Comparison of ENCODE assay signal across 26 mouse cellular contexts in the genomic region with DNA sequence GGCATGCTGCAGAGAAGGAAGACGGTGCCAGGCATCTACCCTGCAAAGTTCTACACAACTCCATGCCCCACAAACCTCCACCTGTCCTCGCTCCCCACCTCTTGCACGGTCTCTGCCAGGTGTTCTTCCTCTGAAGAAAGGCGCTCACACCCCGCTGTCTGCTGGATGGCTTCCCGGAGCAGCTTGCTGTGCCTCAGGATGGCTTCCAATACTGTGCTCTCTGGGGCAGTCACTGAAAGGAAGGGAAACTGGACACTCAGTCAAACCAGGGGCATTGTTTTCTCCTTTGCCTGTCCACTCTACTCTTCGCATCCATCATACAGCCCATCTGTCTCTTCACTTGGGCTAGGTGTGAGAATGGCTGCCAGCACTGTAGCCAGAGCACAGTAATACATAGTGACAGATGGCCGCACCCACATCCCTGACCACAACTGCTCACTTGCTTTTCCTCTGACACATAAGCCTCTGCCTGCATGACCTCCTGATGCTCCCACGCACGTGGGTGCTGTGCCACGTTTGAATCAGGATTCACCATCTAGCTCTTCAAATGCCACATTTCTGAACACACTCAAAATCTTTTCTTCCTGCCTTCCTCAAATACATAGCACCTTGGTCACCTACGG. TPM values are rescaled to one million over a fixed set of nuclear protein-coding genes. Genes with fewer than 3 reads are reported as not detected.
A peak's percentile ranks its signal among the peaks of the same experiment; 100 is the strongest.
DNase-seq lines count a peak whose midpoint lies in the region; ATAC-seq and TF ChIP-seq lines count a peak whose summit lies in the region.
"Had no signal": no experiment of that assay in that cellular context is flagged by ENCODE, and none has a peak within 500 bp of the region (broad histone marks: within the 10 kb centered on the region; RNA-seq: fewer than 3 reads in every experiment).

No protein-coding gene starts in this region.

- no peaks in the 10 kb centered on the region for H3K9me3 ChIP-seq in hindbrain, embryonic 15.5 days
- H3K9me3 ChIP-seq in hindbrain, embryonic 11.5 days (ENCODE audit: control insufficient read depth, low read length), result no peaks in the 10 kb centered on the region
- H3K9me3 ChIP-seq: embryonic facial prominence, embryonic 12.5 days; forebrain, embryonic 13.5 days; G1E; hindbrain, embryonic 12.5 days; limb, embryonic 15.5 days; liver, embryonic 15.5 days; midbrain, embryonic 13.5 days; neural tube, embryonic 13.5 days had no signal

- ATAC-seq in hindbrain, embryonic 15.5 days (ENCODE audit: low FRiP score, low read depth), result peak; percentile 16; the same call in 1 of the 2 replicates
- ATAC-seq in hindbrain, embryonic 11.5 days (ENCODE audit: low FRiP score), result no peak
- ATAC-seq: forebrain, embryonic 13.5 days; intestine, embryonic 16.5 days; midbrain, embryonic 13.5 days had no signal

- intact Hi-C loops in heart, postnatal 25 days (cut with DNase I), result no loop called here

- H3K4me2 ChIP-seq in hindbrain, embryonic 15.5 days, result no peak overlapping the region
- no peak overlapping the region for H3K4me2 ChIP-seq in hindbrain, embryonic 11.5 days (replicated peaks; ENCODE audit: low read depth, low read length)
- H3K4me2 ChIP-seq: embryonic facial prominence, embryonic 12.5 days; forebrain, embryonic 13.5 days; hindbrain, embryonic 12.5 days; limb, embryonic 15.5 days; liver, embryonic 15.5 days; midbrain, embryonic 13.5 days; neural tube, embryonic 13.5 days had no signal

- DNase-seq in hindbrain, embryonic 11.5 days (ENCODE audit: low spot score), result no peak
- peak; percentile 29 to 42 for DNase-seq in right cerebral cortex, adult 2 months (ENCODE audit: low spot score in 2 of 2)
- no peak for DNase-seq in right cerebral cortex, postnatal 14 days
- peak; percentile 91 for DNase-seq in cerebellum, adult 9-10 months
- no peak for DNase-seq in layer of hippocampus, adult 2 months (ENCODE audit: low spot score in 2 of 2)
- no peak for DNase-seq in heart, postnatal 25 days (ENCODE audit: low spot score)
- DNase-seq in adrenal gland, adult 18-20 months (ENCODE audit: low spot score in 2 of 2), result no peak
- DNase-seq: adrenal gland, postnatal 36 days; gastrocnemius, postnatal 10 days; heart, adult 18-20 months; kidney, postnatal 4 days; thymus, postnatal 25 days had no signal

- peaks cover 28% of the 10 kb centered on the region for H3K4me1 ChIP-seq in hindbrain, embryonic 15.5 days (replicated peaks)
- no peaks in the 10 kb centered on the region for H3K4me1 ChIP-seq in hindbrain, embryonic 11.5 days (replicated peaks; ENCODE audit: control insufficient read depth, insufficient read depth, low read length)
- H3K4me1 ChIP-seq: hindbrain, embryonic 12.5 days; limb, embryonic 15.5 days; liver, embryonic 15.5 days had no signal

- peaks cover 3% of the 10 kb centered on the region for H3K36me3 ChIP-seq in hindbrain, embryonic 15.5 days
- H3K36me3 ChIP-seq in hindbrain, embryonic 11.5 days (ENCODE audit: control insufficient read depth, insufficient read depth, low read length), result no peaks in the 10 kb centered on the region

- H3K27me3 ChIP-seq in hindbrain, embryonic 15.5 days, result no peaks in the 10 kb centered on the region
- H3K27me3 ChIP-seq in hindbrain, embryonic 11.5 days (ENCODE audit: control insufficient read depth, insufficient read depth, low read length), result no peaks in the 10 kb centered on the region
- H3K27me3 ChIP-seq: embryonic facial prominence, embryonic 12.5 days; forebrain, embryonic 13.5 days; hindbrain, embryonic 12.5 days; limb, embryonic 15.5 days; liver, embryonic 15.5 days; midbrain, embryonic 13.5 days; neural tube, embryonic 13.5 days had no signal

- no peak for TF ChIP-seq CTCF in layer of hippocampus, adult 2 months (conservative IDR thresholded peaks at IDR 0.05)

- H3K9ac ChIP-seq in hindbrain, embryonic 15.5 days, result no peak overlapping the region
- no peak overlapping the region for H3K9ac ChIP-seq in hindbrain, embryonic 11.5 days (ENCODE audit: low read depth, low read length)
- H3K9ac ChIP-seq: embryonic facial prominence, embryonic 12.5 days; forebrain, embryonic 13.5 days; hindbrain, embryonic 12.5 days; limb, embryonic 15.5 days; liver, embryonic 15.5 days; midbrain, embryonic 13.5 days; neural tube, embryonic 13.5 days had no signal

- H3K4me3 ChIP-seq in hindbrain, embryonic 15.5 days, result no peak overlapping the region
- no peak overlapping the region for H3K4me3 ChIP-seq in hindbrain, embryonic 11.5 days (ENCODE audit: low read depth, low read length)
- no peak overlapping the region for H3K4me3 ChIP-seq in layer of hippocampus, adult 2 months
- H3K4me3 ChIP-seq: embryonic facial prominence, embryonic 12.5 days; erythroblast, embryonic 14.5 days; forebrain, embryonic 13.5 days; hindbrain, embryonic 12.5 days; limb, embryonic 15.5 days; liver, embryonic 15.5 days; midbrain, embryonic 13.5 days; neural tube, embryonic 13.5 days had no signal

- 80% methylated on average over 12 of the region's 12 CpGs for WGBS in hindbrain, embryonic 15.5 days
- 92% methylated on average over 12 of the region's 12 CpGs for WGBS in hindbrain, embryonic 11.5 days

- no peak overlapping the region for H3K27ac ChIP-seq in hindbrain, embryonic 15.5 days (replicated peaks)
- H3K27ac ChIP-seq in hindbrain, embryonic 11.5 days (ENCODE audit: low read depth, low read length), result no peak overlapping the region
- no peak overlapping the region for H3K27ac ChIP-seq in layer of hippocampus, adult 2 months
- H3K27ac ChIP-seq: embryonic facial prominence, embryonic 12.5 days; forebrain, embryonic 13.5 days; hindbrain, embryonic 12.5 days; limb, embryonic 15.5 days; liver, embryonic 15.5 days; macrophage; midbrain, embryonic 13.5 days; neural tube, embryonic 13.5 days had no signal

RNA-seq across cellular contexts. Expression of a gene that starts 41.2 kb away (rescaled TPM):
- 13.9 and 16.5 TPM in 2 replicates for polyA plus RNA-seq in hindbrain, embryonic 15.5 days (2015; fragmentation: Nextera tagmentation; extraction: Ambion mirVana)
- polyA plus RNA-seq in hindbrain, embryonic 11.5 days (2014; fragmentation: Nextera tagmentation; extraction: Ambion mirVana), result 0.99 and 1.2 TPM in 2 replicates
- 1 to 10 TPM; 1.4 to 2.7 TPM for total RNA-seq in layer of hippocampus, adult 2 months (2021)
- not detected for total RNA-seq in heart, postnatal 25 days (2021)
- total RNA-seq in adrenal gland, adult 18-20 months (2021), result under 1 TPM; 0.10 to 0.22 TPM
- polyA plus RNA-seq: G1E; heart, embryonic 16.5 days; lung, embryonic 16.5 days; macrophage had no signal

RNA-seq across cellular contexts. Expression of a gene that starts 50.8 kb away (rescaled TPM):
- 3.9 and 4.1 TPM in 2 replicates for polyA plus RNA-seq in hindbrain, embryonic 15.5 days (2015; fragmentation: Nextera tagmentation; extraction: Ambion mirVana)
- 3.5 and 4.1 TPM in 2 replicates for polyA plus RNA-seq in hindbrain, embryonic 11.5 days (2014; fragmentation: Nextera tagmentation; extraction: Ambion mirVana)
- 10 to 100 TPM; 11.3 to 12.9 TPM for total RNA-seq in layer of hippocampus, adult 2 months (2021)
- 1 to 10 TPM; 7.5 to 7.9 TPM for total RNA-seq in heart, postnatal 25 days (2021)
- 10 to 100 TPM; 14.6 to 15.2 TPM for total RNA-seq in adrenal gland, adult 18-20 months (2021)

Comparison
In these comparisons a context has a peak if more than half of its experiments do, and no peak if none do; other contexts are left out.
1. DNase-seq: peak in right cerebral cortex, adult 2 months (2 of 2) and cerebellum, adult 9-10 months (single experiment); none in hindbrain, embryonic 11.5 days (single experiment), right cerebral cortex, postnatal 14 days (single experiment), layer of hippocampus, adult 2 months (0 of 2), heart, postnatal 25 days (single experiment) and adrenal gland, adult 18-20 months (0 of 2).